Mouse (Mus musculus): ENCODE results near the gene Larp4. TPM values are rescaled to one million over a fixed set of nuclear protein-coding genes. Genes with fewer than 3 reads are reported as not detected.
A peak's percentile ranks its signal among the peaks of the same experiment; 100 is the strongest.

Gene Larp4
- polyA plus RNA-seq, 1 experiment from 2014 or later, result 42.8 TPM

DNA sequence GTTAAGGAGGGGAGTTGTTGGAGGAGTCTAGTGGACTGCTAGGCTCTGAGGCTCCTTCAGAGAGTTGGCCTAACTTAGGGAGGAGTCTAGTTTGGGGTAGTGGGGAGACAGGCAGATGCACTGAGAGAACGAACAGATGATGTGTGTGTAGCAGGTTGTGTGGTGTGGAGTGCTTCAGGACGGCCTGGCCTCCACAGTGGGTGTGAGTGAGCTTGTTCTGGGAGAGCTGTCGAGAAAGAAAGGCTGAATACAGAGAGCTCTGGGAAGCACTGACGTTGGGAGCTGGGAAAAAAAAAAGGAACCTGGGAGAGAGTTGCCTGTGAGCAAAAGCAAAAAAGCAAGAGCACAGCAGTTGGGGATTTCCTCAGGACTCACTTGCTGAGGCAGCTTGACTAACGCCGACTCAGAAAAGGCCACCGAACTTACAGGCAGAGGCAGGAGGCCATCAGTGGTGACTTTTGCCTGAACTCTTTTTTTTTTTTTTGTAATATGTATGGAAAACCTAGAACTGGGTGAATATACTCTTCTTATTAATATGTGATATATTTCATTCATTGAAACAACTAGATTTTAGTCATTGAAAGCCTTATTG, 79.7 kb downstream of the Larp4 start:
- H3K9me3 ChIP-seq (ENCODE audit: control insufficient read depth, low read length), result no peaks in the 10 kb centered on the region
- no peak overlapping the region for H3K27ac ChIP-seq (ENCODE audit: low read length)

GRCm38 (mm10) chr15:100050940-100051339, 81.1 kb downstream of the Larp4 start:
- no peaks in the 10 kb centered on the region for H3K9me3 ChIP-seq (ENCODE audit: control insufficient read depth, low read length)
- H3K27me3 ChIP-seq (replicated peaks; ENCODE audit: control insufficient read depth, insufficient read depth, low read length), result no peaks in the 10 kb centered on the region
- H3K4me3 ChIP-seq (ENCODE audit: low read length), result no peak overlapping the region
- ATAC-seq, result peak; percentile 42; the same call in 1 of the 2 replicates
- peaks cover 6% of the 10 kb centered on the region; the same call in 1 of the 2 replicates for H3K36me3 ChIP-seq (ENCODE audit: control insufficient read depth, insufficient read depth, low read length)
- H3K9ac ChIP-seq (ENCODE audit: low read depth, low read length), result no peak overlapping the region
- no peak overlapping the region for H3K27ac ChIP-seq (ENCODE audit: low read length)
- H3K4me2 ChIP-seq (ENCODE audit: low read depth, low read length), result no peak overlapping the region
- H3K4me1 ChIP-seq (ENCODE audit: control insufficient read depth, insufficient read depth, low read length), result peaks cover under 1% of the 10 kb centered on the region; the same call in 1 of the 2 replicates
- WGBS, result 70% methylated on average over 7 of the region's 7 CpGs

More for the DNA sequence above, 79.7 kb downstream of the Larp4 start:
- Histone ChIP-seq H3K36me3 (ENCODE audit: control insufficient read depth, insufficient read depth, low read length) (peaks cover 6% of the 10 kb centered on the region; the same call in 1 of the 2 replicates), H3K9ac (ENCODE audit: low read depth, low read length) (no peak overlapping the region), H3K4me3 (ENCODE audit: low read length) (no peak overlapping the region), H3K4me1 (ENCODE audit: control insufficient read depth, insufficient read depth, low read length) (peaks cover 9% of the 10 kb centered on the region; the same call in 1 of the 2 replicates), H3K27me3 (replicated peaks; ENCODE audit: control insufficient read depth, insufficient read depth, low read length) (no peaks in the 10 kb centered on the region), H3K4me2 (ENCODE audit: low read depth, low read length) (no peak overlapping the region)
- WGBS, result 84% methylated on average over 7 of the region's 7 CpGs
- no peak for ATAC-seq

GRCm38 (mm10) chr15:100052726-100053125, 82.9 kb downstream of the Larp4 start:
- no peak for ATAC-seq
- WGBS, result 55% methylated on average over 3 of the region's 3 CpGs
- no peak overlapping the region for H3K4me2 ChIP-seq (ENCODE audit: low read depth, low read length)
- H3K4me3 ChIP-seq (ENCODE audit: low read length), result no peak overlapping the region
- H3K27me3 ChIP-seq (replicated peaks; ENCODE audit: control insufficient read depth, insufficient read depth, low read length), result no peaks in the 10 kb centered on the region
- no peak overlapping the region for H3K9ac ChIP-seq (ENCODE audit: low read depth, low read length)
- no peaks in the 10 kb centered on the region for H3K9me3 ChIP-seq (ENCODE audit: control insufficient read depth, low read length)
- H3K36me3 ChIP-seq (ENCODE audit: control insufficient read depth, insufficient read depth, low read length), result peaks cover 6% of the 10 kb centered on the region; the same call in 1 of the 2 replicates
- no peak overlapping the region for H3K27ac ChIP-seq (ENCODE audit: low read length)
- no peaks in the 10 kb centered on the region; the same call in 1 of the 2 replicates for H3K4me1 ChIP-seq (ENCODE audit: control insufficient read depth, insufficient read depth, low read length)

- Histone ChIP-seq H3K4me2 (ENCODE audit: low read depth, low read length) (no peak overlapping the region), H3K27ac (ENCODE audit: low read length) (no peak overlapping the region), H3K9me3 (ENCODE audit: control insufficient read depth, low read length) (no peaks in the 10 kb centered on the region), H3K36me3 (ENCODE audit: control insufficient read depth, insufficient read depth, low read length) (no peaks in the 10 kb centered on the region), H3K4me1 (ENCODE audit: control insufficient read depth, insufficient read depth, low read length) (peaks cover 10% of the 10 kb centered on the region), H3K4me3 (ENCODE audit: low read length) (no peak overlapping the region), H3K9ac (ENCODE audit: low read depth, low read length) (no peak overlapping the region), H3K27me3 (replicated peaks; ENCODE audit: control insufficient read depth, insufficient read depth, low read length) (no peaks in the 10 kb centered on the region)
- no peak for ATAC-seq
- 84% methylated on average over 7 of the region's 7 CpGs for WGBS
These were observed 86.6 kb downstream of the Larp4 start for GRCm38 (mm10) chr15:100056397-100056908.

DNA sequence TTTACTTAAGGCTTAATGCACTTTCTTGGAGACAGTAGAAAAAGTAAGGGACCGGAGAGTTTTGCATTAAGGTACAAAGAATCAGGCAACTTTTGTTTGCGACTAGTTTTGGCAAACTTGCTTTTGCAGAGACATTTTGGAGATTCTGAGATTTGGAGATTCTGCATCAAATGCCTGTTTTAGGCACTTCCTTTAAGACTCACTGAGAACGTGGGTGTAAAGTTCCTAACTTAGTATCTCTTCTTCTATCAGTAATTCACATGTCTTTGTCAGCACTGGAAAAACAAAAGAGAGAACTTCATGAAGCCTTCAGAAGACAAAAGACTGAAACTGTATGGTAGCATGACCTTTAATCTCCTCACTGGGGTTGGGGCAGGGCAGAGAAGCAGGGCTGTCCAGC, 87.8 kb downstream of the Larp4 start:
- Histone ChIP-seq H3K4me1 (ENCODE audit: control insufficient read depth, insufficient read depth, low read length) (peaks cover 14% of the 10 kb centered on the region), H3K36me3 (ENCODE audit: control insufficient read depth, insufficient read depth, low read length) (no peaks in the 10 kb centered on the region), H3K27me3 (replicated peaks; ENCODE audit: control insufficient read depth, insufficient read depth, low read length) (no peaks in the 10 kb centered on the region), H3K4me2 (ENCODE audit: low read depth, low read length) (no peak overlapping the region), H3K9ac (ENCODE audit: low read depth, low read length) (no peak overlapping the region), H3K27ac (ENCODE audit: low read length) (no peak overlapping the region), H3K4me3 (ENCODE audit: low read length) (no peak overlapping the region), H3K9me3 (ENCODE audit: control insufficient read depth, low read length) (no peaks in the 10 kb centered on the region)
- whole genome bisulfite sequencing, result 81% methylated on average over 3 of the region's 3 CpGs
- no peak for ATAC-seq

GRCm38 (mm10) chr15:100058143-100058542, 88.3 kb downstream of the Larp4 start:
- peaks cover 17% of the 10 kb centered on the region for H3K4me1 ChIP-seq (ENCODE audit: control insufficient read depth, insufficient read depth, low read length)
- H3K27ac ChIP-seq (ENCODE audit: low read length), result no peak overlapping the region
- WGBS, result 86% methylated on average over 3 of the region's 3 CpGs
- no peaks in the 10 kb centered on the region for H3K36me3 ChIP-seq (ENCODE audit: control insufficient read depth, insufficient read depth, low read length)
- H3K9ac ChIP-seq (ENCODE audit: low read depth, low read length), result no peak overlapping the region
- H3K9me3 ChIP-seq (ENCODE audit: control insufficient read depth, low read length), result no peaks in the 10 kb centered on the region
- H3K4me2 ChIP-seq (ENCODE audit: low read depth, low read length), result no peak overlapping the region
- H3K4me3 ChIP-seq (ENCODE audit: low read length), result no peak overlapping the region
- no peak for ATAC-seq
- H3K27me3 ChIP-seq (replicated peaks; ENCODE audit: control insufficient read depth, insufficient read depth, low read length), result no peaks in the 10 kb centered on the region

- H3K4me3 ChIP-seq (ENCODE audit: low read length), result no peak overlapping the region
- 55% methylated on average over 11 of the region's 11 CpGs for WGBS
- ATAC-seq, result no peak
- no peaks in the 10 kb centered on the region for H3K9me3 ChIP-seq (ENCODE audit: control insufficient read depth, low read length)
- H3K4me1 ChIP-seq (ENCODE audit: control insufficient read depth, insufficient read depth, low read length), result peaks cover 18% of the 10 kb centered on the region
- no peaks in the 10 kb centered on the region for H3K27me3 ChIP-seq (replicated peaks; ENCODE audit: control insufficient read depth, insufficient read depth, low read length)
- H3K27ac ChIP-seq (ENCODE audit: low read length), result no peak overlapping the region
- no peak overlapping the region for H3K4me2 ChIP-seq (ENCODE audit: low read depth, low read length)
- H3K9ac ChIP-seq (ENCODE audit: low read depth, low read length), result no peak overlapping the region
- H3K36me3 ChIP-seq (ENCODE audit: control insufficient read depth, insufficient read depth, low read length), result no peaks in the 10 kb centered on the region
These were observed 89.0 kb downstream of the Larp4 start for GRCm38 (mm10) chr15:100058912-100059311.

DNA sequence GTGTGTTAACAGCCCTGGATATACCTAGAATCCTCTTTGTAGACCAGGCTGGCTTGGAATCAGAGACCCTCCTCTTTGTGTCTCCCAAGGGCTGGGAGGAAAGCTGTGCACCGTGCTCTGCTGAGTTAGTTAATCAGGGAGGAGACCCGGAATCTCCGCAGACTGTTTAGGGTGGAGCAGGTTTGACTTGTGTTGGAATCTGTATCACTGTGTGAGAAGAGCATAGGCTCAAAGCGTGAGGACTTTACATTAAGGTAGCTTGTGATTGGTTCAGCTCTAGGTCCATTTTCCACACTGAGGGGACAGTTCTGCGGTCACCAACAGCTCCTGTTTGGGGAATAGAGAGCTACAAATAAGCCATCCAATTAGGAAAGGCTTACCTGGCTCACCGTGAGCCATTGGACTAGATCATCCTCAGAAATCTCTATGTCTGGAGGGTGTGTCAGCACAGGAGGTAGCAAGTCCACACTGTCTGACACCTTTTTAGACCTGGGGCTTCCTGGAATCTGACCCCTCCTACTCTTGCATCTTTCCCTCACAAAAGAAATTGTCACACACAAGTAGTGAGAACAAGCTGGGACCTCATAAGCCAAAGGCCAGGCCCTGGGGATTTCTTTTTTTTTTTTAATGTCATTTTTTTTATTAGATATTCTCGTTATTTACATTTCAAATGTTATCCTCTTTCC, 89.9 kb downstream of the Larp4 start:
- H3K9me3 ChIP-seq (ENCODE audit: control insufficient read depth, low read length), result no peaks in the 10 kb centered on the region
- no peak overlapping the region for H3K9ac ChIP-seq (ENCODE audit: low read depth, low read length)
- H3K36me3 ChIP-seq (ENCODE audit: control insufficient read depth, insufficient read depth, low read length), result no peaks in the 10 kb centered on the region
- no peak for ATAC-seq
- peaks cover 18% of the 10 kb centered on the region for H3K4me1 ChIP-seq (ENCODE audit: control insufficient read depth, insufficient read depth, low read length)
- no peak overlapping the region for H3K4me2 ChIP-seq (ENCODE audit: low read depth, low read length)
- WGBS, result 72% methylated on average over 7 of the region's 7 CpGs
- H3K27me3 ChIP-seq (replicated peaks; ENCODE audit: control insufficient read depth, insufficient read depth, low read length), result no peaks in the 10 kb centered on the region
- no peak overlapping the region for H3K27ac ChIP-seq (ENCODE audit: low read length)
- no peak overlapping the region for H3K4me3 ChIP-seq (ENCODE audit: low read length)

GRCm38 (mm10) chr15:100060513-100061140, 90.8 kb downstream of the Larp4 start:
- Histone ChIP-seq H3K4me3 (ENCODE audit: low read length) (no peak overlapping the region), H3K4me1 (ENCODE audit: control insufficient read depth, insufficient read depth, low read length) (peaks cover 18% of the 10 kb centered on the region), H3K4me2 (ENCODE audit: low read depth, low read length) (no peak overlapping the region), H3K27ac (ENCODE audit: low read length) (no peak overlapping the region), H3K36me3 (ENCODE audit: control insufficient read depth, insufficient read depth, low read length) (no peaks in the 10 kb centered on the region), H3K27me3 (replicated peaks; ENCODE audit: control insufficient read depth, insufficient read depth, low read length) (no peaks in the 10 kb centered on the region), H3K9me3 (ENCODE audit: control insufficient read depth, low read length) (no peaks in the 10 kb centered on the region), H3K9ac (ENCODE audit: low read depth, low read length) (no peak overlapping the region)
- no peak for ATAC-seq
- 75% methylated on average over 4 of the region's 4 CpGs for WGBS
